Mouse (Mus musculus): ENCODE results near the gene Duoxa2. TPM values are rescaled to one million over a fixed set of nuclear protein-coding genes. Genes with fewer than 3 reads are reported as not detected.

Duoxa2 gene
- total and polyA plus RNA-seq, 3 experiments, result not detected

DNA sequence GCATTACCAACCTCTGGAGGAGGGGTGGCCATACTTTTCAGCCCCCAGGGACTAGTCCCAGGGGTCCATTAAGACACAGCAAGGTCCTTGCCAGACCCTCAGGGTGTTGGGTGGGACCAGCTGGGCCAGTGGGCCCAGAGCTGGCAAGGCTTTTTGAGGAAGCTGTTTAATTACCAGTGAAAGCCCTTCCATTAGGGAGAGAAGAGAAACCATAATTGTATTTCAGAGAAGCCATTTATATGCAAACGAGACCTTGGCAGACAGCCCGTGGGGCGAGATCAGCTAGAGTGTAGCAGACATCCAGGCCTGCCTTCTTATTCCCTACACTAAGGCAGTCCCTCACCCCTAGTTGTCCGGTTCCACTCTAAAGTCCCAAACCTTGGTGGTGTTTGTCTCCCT is 53.2 kb downstream of the Duoxa2 start:
- peak; percentile 32 for DNase-seq

Other genes starting within 250 kb of the Duoxa2 start
- 10 to 100 TPM; 17.1 to 17.6 TPM for gene Spg11, start 180.5 kb upstream of the Duoxa2 start, total RNA-seq (2021)
- gene Spg11, start 180.5 kb upstream of the Duoxa2 start, polyA plus RNA-seq (2012; rRNA removed), result 5.4 and 6.2 TPM in 2 replicates
- gene B2m, start 151.2 kb upstream of the Duoxa2 start, total RNA-seq (2021), result 1,000 to 10,000 TPM; 1,021 to 1,206 TPM
- gene B2m, start 151.2 kb upstream of the Duoxa2 start, polyA plus RNA-seq (2012; rRNA removed), result 522 and 790 TPM in 2 replicates
- gene Trim69, start 138.2 kb upstream of the Duoxa2 start, total RNA-seq (2021), result not detected
- not detected in 2 replicates for gene Trim69, start 138.2 kb upstream of the Duoxa2 start, polyA plus RNA-seq (2012; rRNA removed)
- not detected for gene Patl2, start 112.7 kb upstream of the Duoxa2 start, total RNA-seq (2021)
- 0.03 TPM in 1 of 2 replicates, not detected in the other for gene Patl2, start 112.7 kb upstream of the Duoxa2 start, polyA plus RNA-seq (2012; rRNA removed)
- gene Terb2, start 112.6 kb upstream of the Duoxa2 start, total RNA-seq (2021), result not detected
- gene Terb2, start 112.6 kb upstream of the Duoxa2 start, polyA plus RNA-seq (2012; rRNA removed), result not detected in 2 replicates
- 100 to 1,000 TPM in 1 of 2 experiments, 10 to 100 TPM in 1; 57.2 to 112 TPM for gene Sord, start 64.2 kb upstream of the Duoxa2 start, total RNA-seq (2021)
- 10.3 and 10.5 TPM in 2 replicates for gene Sord, start 64.2 kb upstream of the Duoxa2 start, polyA plus RNA-seq (2012; rRNA removed)
- gene Duox2, start 451 bp upstream of the Duoxa2 start, total RNA-seq (2021), result under 1 TPM in 1 of 2 experiments, not detected in 1; 0.07 TPM
- gene Duox2, start 451 bp upstream of the Duoxa2 start, polyA plus RNA-seq (2012; rRNA removed), result 0.04 and 0.06 TPM in 2 replicates
- gene Duoxa1, start 14.8 kb downstream of the Duoxa2 start, total RNA-seq (2021), result under 1 TPM in 1 of 2 experiments, not detected in 1; 0.31 TPM
- 0.58 and 0.97 TPM in 2 replicates for gene Duoxa1, start 14.8 kb downstream of the Duoxa2 start, polyA plus RNA-seq (2012; rRNA removed)
- not detected for gene Duox1, start 16.8 kb downstream of the Duoxa2 start, total RNA-seq (2021)
- gene Duox1, start 16.8 kb downstream of the Duoxa2 start, polyA plus RNA-seq (2012; rRNA removed), result 0.07 and 0.17 TPM in 2 replicates
- gene Shf, start 70.3 kb downstream of the Duoxa2 start, total RNA-seq (2021), result 10 to 100 TPM in 1 of 2 experiments, 1 to 10 TPM in 1; 6.0 to 13.0 TPM
- gene Shf, start 70.3 kb downstream of the Duoxa2 start, polyA plus RNA-seq (2012; rRNA removed), result 12.3 and 15.9 TPM in 2 replicates
- 1 to 10 TPM; 1.5 to 2.7 TPM for gene Slc28a2, start 127.6 kb downstream of the Duoxa2 start, total RNA-seq (2021)
- 0.83 and 2.0 TPM in 2 replicates for gene Slc28a2, start 127.6 kb downstream of the Duoxa2 start, polyA plus RNA-seq (2012; rRNA removed)
- under 1 TPM in 1 of 2 experiments, not detected in 1; 0.07 TPM for gene Gm14085, start 186.0 kb downstream of the Duoxa2 start, total RNA-seq (2021)
- 0.08 and 0.13 TPM in 2 replicates for gene Gm14085, start 186.0 kb downstream of the Duoxa2 start, polyA plus RNA-seq (2012; rRNA removed)